Mouse (Mus musculus): ENCODE measurements around the gene Ola1.
A peak's percentile ranks its signal among the peaks of the same experiment; 100 is the strongest.

Gene Ola1

DNA sequence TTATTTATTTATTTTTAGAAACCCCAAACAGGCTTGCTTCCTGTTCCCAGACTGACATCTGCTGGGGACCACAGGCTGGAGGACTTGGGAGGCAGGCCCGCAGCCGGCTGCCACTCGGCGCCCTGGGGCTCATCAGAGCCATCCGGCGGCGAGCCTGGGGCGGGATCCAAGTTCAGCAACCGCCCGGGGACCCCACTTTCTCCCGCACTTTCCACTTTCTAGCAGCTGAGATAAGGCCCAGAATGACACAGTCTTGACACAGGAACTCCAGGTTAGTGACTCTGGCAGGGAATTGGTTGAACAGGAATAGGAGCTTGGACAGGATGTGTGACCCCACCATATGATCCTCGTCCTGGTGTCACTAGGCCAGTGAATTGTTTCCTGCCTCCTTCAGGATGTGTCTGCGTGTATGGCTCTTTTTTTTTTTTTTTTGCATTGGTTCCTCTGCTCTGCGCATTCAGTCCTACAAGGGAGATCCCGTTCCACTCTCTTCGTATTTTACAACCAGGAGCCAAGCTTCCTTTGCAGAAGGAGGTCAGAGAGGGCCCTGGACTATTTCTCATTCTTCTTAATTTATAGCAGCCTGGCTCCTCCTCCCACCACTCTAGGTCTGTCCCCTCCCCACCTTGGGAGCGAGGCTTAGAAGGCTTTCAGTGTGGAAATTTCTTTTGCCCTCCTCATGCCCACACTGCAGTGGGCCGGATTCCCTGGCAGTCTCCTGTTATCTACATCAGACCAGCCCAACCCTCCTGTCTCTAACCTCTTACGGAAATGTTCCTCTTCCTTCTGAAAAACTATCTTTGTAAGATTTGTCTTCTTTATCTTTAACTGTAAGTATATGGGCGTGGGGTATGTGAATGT lies 152.2 kb downstream of the Ola1 start:
- DNase-seq (ENCODE audit: low read depth, low spot score), result no peak

DNA sequence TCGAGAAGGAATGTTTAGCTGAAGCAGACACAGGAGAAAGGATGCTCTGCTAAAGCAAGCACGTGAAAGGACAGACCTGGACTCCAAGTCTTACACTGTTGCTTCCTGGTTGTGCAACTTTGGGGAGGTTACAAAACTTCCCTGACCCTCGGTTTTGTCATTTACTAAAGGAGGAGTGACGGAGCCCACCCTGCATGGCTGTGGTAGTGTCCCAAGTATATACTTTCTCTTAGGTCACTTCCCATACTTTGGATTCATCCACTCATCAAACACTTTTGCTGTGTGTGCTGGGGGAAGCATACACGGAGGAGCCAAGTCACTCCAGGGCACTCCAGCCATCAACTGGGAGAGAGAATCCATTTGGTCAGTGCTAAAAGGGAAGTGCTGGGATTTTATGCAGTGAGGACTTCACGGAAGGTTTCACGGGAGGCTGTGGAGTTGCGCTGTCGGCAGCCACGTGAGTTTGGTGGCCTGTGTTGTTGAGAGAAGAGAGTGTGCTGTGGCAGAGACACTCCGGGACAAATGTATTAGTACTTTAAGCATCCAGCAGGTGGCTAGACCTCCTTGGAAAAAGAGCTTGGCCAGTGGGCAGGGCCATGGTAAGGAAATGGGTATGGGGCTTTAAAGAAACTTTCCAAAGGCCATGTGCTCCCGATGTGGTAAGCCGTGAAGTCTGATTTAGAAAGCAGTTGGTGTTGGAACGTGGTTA lies 154.7 kb downstream of the Ola1 start:
- DNase-seq (ENCODE audit: low read depth, low spot score), result no peak

DNA sequence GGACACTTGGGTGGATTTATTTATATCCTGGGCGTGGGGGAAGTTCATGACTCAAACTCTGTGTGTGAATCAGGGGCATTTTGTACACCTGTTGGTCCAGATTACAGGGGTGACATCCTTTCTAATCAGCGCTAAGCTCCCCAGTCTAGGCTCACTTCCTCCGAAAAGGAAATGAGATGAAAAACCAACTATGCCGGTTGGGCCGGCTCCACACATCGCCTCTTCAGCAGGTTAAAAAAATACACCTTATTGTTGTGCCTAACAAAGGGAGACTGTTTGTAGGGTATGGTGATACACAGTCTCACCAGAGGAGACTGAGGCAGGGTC lies 158.5 kb downstream of the Ola1 start:
- DNase-seq (ENCODE audit: low read depth, low spot score), result no peak

DNA sequence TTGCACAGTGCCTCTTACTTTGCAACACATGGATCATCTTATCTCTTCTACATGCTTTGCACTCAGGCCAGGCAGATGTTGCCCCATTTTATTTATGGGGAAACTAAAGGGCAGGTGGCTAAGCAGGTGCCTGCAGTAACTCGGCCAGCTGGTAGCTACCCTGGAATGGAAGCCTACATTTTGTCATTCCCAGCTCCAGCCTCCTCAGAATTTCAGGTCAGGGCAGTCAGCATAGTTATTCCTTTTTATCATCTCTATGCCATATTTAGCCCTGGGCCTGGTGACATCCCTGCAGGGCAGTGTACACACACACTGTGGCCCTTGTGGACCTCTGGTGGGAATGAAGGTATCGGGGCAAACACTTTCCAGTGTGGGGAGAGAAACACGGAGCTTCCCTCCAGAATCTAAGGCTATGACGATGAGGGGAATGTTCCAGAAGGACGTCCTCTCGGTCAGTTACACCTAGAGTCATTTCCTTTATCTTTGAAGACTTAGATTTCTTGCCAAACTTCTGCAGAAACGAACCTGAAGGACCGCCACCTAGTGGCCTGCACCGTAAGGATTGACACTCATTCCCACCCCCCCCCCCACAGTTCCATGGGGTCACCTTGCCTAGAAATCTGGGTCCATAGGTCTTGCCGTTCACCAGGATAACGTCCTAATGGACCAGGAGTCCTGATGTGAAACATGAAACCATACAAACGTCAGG lies 159.0 kb downstream of the Ola1 start:
- DNase-seq (ENCODE audit: low read depth, low spot score), result peak; percentile 70

- no peak for DNase-seq (ENCODE audit: low read depth, low spot score)
Measured at GRCm38 (mm10) chr2:73058344-73058743, 160.4 kb downstream of the Ola1 start.

DNA sequence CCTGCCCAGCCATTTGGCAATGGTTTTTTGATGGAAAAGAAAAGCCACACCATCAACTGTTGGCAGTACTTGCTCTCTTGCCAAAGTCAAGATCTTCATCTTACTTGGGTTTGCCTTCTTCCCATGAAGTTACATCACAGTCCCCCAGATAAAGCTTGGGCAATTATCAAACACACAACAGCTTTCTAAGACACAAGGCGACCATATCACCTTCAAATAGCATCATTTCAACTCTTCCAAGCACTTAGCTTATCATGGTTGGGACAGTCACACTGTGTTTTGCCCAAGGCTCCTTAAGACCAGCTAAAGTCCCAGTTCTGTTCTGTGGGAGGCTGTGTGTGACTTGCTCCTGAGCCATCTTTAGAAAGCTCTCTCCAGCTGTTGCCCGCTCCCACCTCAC lies 161.1 kb downstream of the Ola1 start:
- no peak for DNase-seq (ENCODE audit: low read depth, low spot score)

GRCm38 (mm10) chr2:73056090-73056956 lies 162.4 kb downstream of the Ola1 start:
- DNase-seq (ENCODE audit: low read depth, low spot score), result peak; percentile 83

DNA sequence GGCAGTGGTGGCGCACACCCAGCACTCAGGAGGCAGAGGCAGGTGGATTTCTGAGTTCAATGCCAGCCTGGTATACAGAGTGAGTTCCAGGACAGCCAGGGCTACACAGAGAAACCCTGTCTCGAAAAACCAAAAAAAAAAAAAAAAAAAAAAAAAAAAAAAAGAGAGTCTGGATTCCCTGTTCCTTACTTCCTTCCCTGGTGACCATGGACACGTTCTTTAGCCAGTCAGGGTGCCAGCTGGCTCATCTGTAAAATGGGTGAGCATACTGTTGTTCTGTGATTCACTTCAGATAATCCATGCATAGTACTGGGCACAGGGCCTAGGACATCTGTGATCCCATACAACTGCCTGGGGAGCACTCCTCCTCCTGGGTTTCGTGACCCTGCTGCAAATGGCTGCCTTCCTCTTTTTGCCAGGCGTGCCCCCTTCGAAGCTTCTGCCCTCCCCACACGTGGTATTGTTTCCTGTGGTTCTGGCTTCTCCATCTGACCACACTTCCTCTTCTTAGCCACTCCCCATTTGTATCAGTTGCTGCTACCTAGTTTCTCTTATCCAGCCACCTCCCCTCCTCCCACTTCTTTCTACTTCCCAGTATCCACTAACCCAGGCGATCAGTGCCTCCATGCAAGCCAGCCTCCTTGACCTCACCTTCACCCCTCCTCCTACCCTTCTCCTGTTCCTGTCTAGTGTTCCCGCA lies 164.8 kb downstream of the Ola1 start:
- DNase-seq (ENCODE audit: low read depth, low spot score), result peak; percentile 90

DNA sequence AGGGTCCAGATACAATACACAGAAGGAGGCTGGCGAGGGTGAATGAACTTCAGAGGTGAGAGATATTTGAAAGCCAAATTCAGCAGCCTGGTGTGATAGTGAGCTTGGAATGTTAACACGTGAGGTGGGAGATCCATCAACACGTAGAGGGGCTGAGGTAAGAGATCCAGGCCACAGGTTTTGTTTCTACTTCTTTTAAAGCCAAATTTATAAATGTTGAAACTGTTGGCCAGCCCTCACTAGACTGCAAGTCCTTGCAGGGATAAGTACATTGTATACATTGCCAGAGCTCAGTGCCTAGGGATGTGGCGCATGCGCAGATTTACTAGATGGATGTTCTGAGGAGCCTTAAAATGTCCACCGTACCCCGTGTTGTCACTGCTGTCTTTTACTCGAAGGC lies 168.3 kb downstream of the Ola1 start:
- DNase-seq (ENCODE audit: low read depth, low spot score), result no peak

DNA sequence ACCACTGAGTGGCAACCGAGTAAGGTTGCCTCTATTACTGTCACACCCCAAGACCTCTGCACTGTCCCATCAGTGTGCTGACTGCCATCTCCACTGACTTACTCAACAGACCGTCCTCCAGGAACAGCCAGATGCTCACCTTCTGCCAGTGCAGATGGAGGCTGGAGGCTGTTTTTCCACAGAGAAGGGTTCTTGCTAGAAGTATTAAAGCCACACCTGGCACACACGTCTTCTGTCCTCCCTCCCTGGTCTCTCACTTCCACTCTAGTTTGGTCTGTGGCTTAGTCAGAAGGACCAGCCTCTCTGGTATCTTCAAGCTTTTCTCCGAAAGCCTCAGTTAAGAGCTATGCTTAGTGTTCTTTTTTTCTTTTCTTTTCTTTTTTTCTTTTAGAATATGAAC lies 168.7 kb downstream of the Ola1 start:
- DNase-seq (ENCODE audit: low read depth, low spot score), result no peak

DNA sequence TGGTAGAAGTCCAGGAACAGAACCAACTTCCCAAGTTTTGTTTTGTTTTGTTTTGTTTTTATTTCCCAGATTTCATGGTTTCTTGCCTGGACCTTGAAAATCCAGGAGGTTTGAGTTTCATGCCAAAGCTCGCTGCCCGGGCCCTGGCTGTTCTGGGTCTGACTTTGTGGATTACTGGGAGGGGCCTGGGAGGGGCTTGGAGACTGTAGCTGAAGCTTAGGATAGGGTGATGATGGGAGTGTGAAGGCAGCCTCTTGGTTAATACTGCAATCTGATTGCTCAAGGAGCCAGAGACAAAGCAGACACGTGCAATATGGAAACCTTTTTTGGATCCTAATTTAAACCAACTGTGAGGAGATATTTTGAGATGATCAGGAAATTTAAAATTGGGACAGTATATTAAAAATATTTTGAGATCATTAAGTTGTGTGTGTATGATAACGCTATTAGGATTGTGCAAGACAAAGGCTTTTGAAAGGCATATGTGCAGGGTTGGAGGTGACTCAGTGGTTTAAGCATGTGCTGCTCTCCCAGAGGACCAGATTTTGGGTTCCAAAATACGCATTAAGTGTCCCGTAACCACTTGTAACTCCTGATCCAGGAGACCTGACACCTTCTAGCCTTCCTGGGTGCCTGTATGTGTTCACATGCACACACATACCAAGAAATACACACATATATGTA lies 169.6 kb downstream of the Ola1 start:
- no peak for DNase-seq (ENCODE audit: low read depth, low spot score)

- DNase-seq (ENCODE audit: low read depth, low spot score), result no peak
Measured at GRCm38 (mm10) chr2:73047061-73047741, 171.5 kb downstream of the Ola1 start.

- no peak for DNase-seq (ENCODE audit: low read depth, low spot score)
Measured at GRCm38 (mm10) chr2:73046576-73046975, 172.1 kb downstream of the Ola1 start.

- DNase-seq (ENCODE audit: low read depth, low spot score), result no peak
Measured at GRCm38 (mm10) chr2:73045505-73045904, 173.2 kb downstream of the Ola1 start.

Measured in A20 (cell line).